Mouse (Mus musculus) kidney, postnatal 10 days (tissue): Measurements from ENCODE around the gene Olfr1338.
"Not testable (repeated sequence)": the region's sequence is repeated elsewhere in the genome, so short reads cannot be mapped to it uniquely, and the experiment has no call there.

ENCODE experiments used
- DNase-seq: peaks from one replicate; pipeline ENCODE4 v3.0.0; 2021; ENCODE audit warnings: mixed read lengths

Gene Olfr1338

DNA sequence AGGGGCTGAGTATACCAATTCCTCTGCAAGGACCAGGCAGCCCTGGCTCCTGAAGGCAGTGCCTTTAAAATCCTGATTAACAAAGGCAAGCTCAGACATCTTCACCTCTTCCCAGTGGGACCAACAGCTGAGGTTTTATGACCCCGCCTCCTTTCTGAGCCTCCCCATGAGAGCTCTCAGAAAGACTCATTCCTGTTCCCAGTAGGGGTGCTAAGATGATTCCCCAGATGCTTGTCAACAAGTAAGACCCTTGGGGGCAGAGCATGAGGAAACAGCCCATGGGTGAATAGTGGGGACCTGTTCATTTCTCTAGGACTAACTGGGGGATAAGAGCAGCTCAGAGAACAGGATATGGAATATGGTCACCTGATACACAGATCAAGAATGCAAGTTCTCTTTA lies at the start of gene Olfr1338:
Gene Olfr1338 (minus strand): TSS at position 101 of the 400 bp plus-strand sequence.
- DNase-seq, result no peak

DNA sequence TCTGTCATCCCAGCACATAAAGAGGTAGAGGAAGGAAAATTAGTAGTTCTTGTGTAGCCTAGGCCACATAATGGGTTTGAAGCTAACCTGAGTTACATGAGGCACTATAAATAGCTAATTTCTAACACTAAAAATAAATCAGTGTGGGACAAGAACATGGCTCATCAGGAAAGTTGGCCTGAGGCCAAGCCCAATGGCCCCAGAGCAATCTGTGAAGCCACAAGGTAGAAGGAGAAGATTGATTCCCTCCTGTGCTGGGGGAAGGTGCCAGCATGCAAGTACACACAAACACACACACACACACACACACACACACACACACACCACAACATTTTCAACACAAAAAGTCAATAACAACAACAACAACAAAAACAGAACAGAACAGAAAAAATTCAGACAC lies 34.3 kb upstream of the Olfr1338 start:
- not testable (repeated sequence) for DNase-seq

GRCm38 (mm10) chr4:118782486-118782885 lies 23.9 kb upstream of the Olfr1338 start, which contains the start of gene Olfr1337:
TSS of gene Olfr1337 (minus strand) at chr4:118782586.
- DNase-seq, result no peak

GRCm38 (mm10) chr4:118741881-118742280 lies 16.7 kb downstream of the Olfr1338 start:
- no peak for DNase-seq

- DNase-seq, result no peak
Measured at GRCm38 (mm10) chr4:118740988-118741698, 17.4 kb downstream of the Olfr1338 start.

DNA sequence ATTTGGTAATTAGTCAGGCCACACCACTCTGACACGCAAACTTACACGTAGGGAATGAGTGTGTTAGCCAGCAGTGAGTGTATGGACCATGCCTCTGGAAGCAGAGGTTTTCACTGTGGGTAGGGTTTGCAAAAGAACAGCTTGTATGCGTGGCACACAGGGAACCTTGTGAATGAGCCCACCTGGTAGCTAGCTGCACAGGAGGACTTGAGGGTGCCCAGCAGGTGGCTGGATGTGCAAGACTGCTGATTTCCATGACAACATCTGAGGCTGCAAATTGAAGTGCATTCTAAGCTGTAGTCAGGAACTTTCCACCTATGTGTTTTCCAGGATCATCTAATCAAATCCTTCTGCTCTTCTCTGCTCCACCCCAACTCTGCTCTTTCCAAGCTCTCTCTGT lies 19.0 kb downstream of the Olfr1338 start:
- DNase-seq, result no peak

GRCm38 (mm10) chr4:118731875-118732274 lies 26.7 kb downstream of the Olfr1338 start, which contains the start of gene Olfr1339:
TSS of gene Olfr1339 (plus strand) at chr4:118732175.
- no peak for DNase-seq

DNA sequence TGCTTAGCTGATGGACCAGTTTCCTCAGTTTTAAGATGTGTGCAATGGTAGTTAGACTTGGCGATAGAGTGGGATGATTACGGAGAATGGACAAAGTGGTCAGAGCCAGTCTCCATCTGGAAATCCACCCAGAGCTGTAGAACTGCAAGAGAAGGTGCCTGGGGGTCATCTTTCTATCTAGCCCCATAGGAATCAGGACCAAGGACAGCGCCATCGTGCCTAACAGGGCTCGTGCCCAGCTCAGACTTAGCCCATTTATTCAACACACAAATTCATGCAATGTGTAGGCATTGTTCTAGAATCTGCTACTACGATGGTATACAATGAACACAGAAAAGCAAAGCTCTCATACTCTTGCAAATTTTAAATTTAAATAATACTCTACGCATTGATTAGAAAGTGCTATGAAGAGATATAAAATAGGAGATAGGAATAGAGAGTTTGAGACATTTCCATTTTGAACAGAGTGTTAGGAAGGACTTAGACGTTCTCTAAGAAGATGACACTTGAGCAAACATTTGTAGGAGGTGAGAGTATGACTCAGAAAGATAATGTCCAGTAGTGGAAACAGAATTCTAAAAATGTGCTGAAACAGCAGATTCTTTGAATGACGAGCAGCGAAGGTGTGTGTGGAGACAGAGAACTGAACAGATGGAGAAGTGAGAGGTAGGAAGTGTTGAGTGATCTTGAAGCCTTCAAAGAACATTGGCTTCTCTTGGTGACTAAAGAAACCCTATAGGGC lies 36.6 kb downstream of the Olfr1338 start:
- DNase-seq, result peak; percentile 61

GRCm38 (mm10) chr4:118719838-118720237 lies 38.7 kb downstream of the Olfr1338 start, which contains the start of gene Olfr1340:
TSS of gene Olfr1340 (plus strand) at chr4:118720138.
- DNase-seq, result no peak

DNA sequence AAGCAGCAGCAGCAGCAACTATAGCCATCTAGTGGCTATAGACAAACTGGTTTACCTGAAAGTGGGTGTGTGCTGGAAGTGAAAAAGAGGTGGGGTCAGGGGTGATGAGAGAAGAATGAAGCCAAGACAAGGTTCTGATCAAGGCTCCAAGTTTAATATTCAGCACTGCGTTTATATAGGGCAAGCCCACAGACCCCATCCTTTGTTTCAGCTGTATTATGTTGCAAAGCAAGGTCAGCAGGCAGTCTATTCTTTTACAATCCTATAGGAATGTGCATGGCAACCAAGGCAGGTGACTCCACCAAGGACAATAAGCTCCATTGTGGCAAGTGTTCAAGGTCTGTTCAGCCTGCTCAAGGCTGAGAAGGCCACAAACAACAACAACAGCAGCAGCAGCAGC lies 46.9 kb downstream of the Olfr1338 start:
- no peak for DNase-seq

- no peak for DNase-seq
Measured at GRCm38 (mm10) chr4:118708086-118708485, 50.5 kb downstream of the Olfr1338 start.

GRCm38 (mm10) chr4:118703223-118703622 lies 55.3 kb downstream of the Olfr1338 start, which contains the start of gene Olfr1341:
TSS of gene Olfr1341 (plus strand) at chr4:118703523.
- no peak for DNase-seq
